Mouse (Mus musculus): Measurements from ENCODE around the gene Dll1. TPM values are rescaled to one million over a fixed set of nuclear protein-coding genes. Genes with fewer than 3 reads are reported as not detected.

Dll1 gene
- total RNA-seq (2022), result 10 to 100 TPM in 2 of 4 experiments, 1 to 10 TPM in 2; 8.7 to 12.3 (median 10.6) TPM

GRCm38 (mm10) chr17:15376494-15377181 lies at the start of gene Dll1:
Dll1 (minus strand) TSS chr17:15376872.
- DNase-seq (ENCODE audit: low spot score in 2 of 2), result no peak

GRCm38 (mm10) chr17:15425931-15426330 lies 49.3 kb upstream of the Dll1 start:
- DNase-seq (ENCODE audit: low spot score in 2 of 2), result no peak

- DNase-seq (ENCODE audit: low spot score in 2 of 2), result peak; percentile 70 to 75
Measured at GRCm38 (mm10) chr17:15423080-15423765, 46.6 kb upstream of the Dll1 start.

GRCm38 (mm10) chr17:15422666-15423065 lies 46.0 kb upstream of the Dll1 start:
- DNase-seq (ENCODE audit: low spot score in 2 of 2), result no peak

- no peak for DNase-seq (ENCODE audit: low spot score in 2 of 2)
Measured at GRCm38 (mm10) chr17:15421446-15421845, 44.8 kb upstream of the Dll1 start.

- no peak for DNase-seq (ENCODE audit: low spot score in 2 of 2)
Measured at GRCm38 (mm10) chr17:15420021-15420603, 43.4 kb upstream of the Dll1 start.

- DNase-seq (ENCODE audit: low spot score in 2 of 2), result no peak
Measured at GRCm38 (mm10) chr17:15419534-15419933, 42.9 kb upstream of the Dll1 start.

GRCm38 (mm10) chr17:15416596-15417215 lies 40.0 kb upstream of the Dll1 start:
- DNase-seq (ENCODE audit: low spot score in 2 of 2), result no peak

- DNase-seq (ENCODE audit: low spot score in 2 of 2), result no peak
Measured at GRCm38 (mm10) chr17:15410861-15411260, 34.2 kb upstream of the Dll1 start.

GRCm38 (mm10) chr17:15409261-15409660 lies 32.6 kb upstream of the Dll1 start:
- DNase-seq (ENCODE audit: low spot score in 2 of 2), result peak in 1 of 2 experiments; percentile 26

GRCm38 (mm10) chr17:15406576-15406975 lies 29.9 kb upstream of the Dll1 start:
- no peak for DNase-seq (ENCODE audit: low spot score in 2 of 2)

- DNase-seq (ENCODE audit: low spot score in 2 of 2), result no peak
Measured at GRCm38 (mm10) chr17:15401716-15402115, 25.0 kb upstream of the Dll1 start.

GRCm38 (mm10) chr17:15395997-15396675 lies 19.5 kb upstream of the Dll1 start, which contains the start of gene Fam120b:
Fam120b (plus strand) TSS chr17:15396202.
- DNase-seq (ENCODE audit: low spot score in 2 of 2), result peak; percentile 92 to 96

- DNase-seq (ENCODE audit: low spot score in 2 of 2), result no peak
Measured at GRCm38 (mm10) chr17:15389356-15389755, 12.7 kb upstream of the Dll1 start.

GRCm38 (mm10) chr17:15388892-15389291 lies 12.2 kb upstream of the Dll1 start:
- no peak for DNase-seq (ENCODE audit: low spot score in 2 of 2)

- DNase-seq (ENCODE audit: low spot score in 2 of 2), result no peak
Measured at GRCm38 (mm10) chr17:15383360-15383759, 6.7 kb upstream of the Dll1 start.

GRCm38 (mm10) chr17:15381869-15382660 lies 5.4 kb upstream of the Dll1 start:
- DNase-seq (ENCODE audit: low spot score in 2 of 2), result no peak

- no peak for DNase-seq (ENCODE audit: low spot score in 2 of 2)
Measured at GRCm38 (mm10) chr17:15381092-15381860, 4.6 kb upstream of the Dll1 start.

GRCm38 (mm10) chr17:15380641-15381051 lies 4.0 kb upstream of the Dll1 start:
- no peak for DNase-seq (ENCODE audit: low spot score in 2 of 2)
